Mouse (Mus musculus): ENCODE measurements at regions not wholly inside any gene's neighbourhood (a gene's known extent, or its start where the extent isn't known, plus 50 kb on each side); places are given as distances from the start of the nearest gene placed in this dataset.

- Histone ChIP-seq H3K4me3 (ENCODE audit: inconsistent target) (no peak overlapping the region), H3K27ac (no peak overlapping the region), H3K79me2 (ENCODE audit: inconsistent target) (no peaks in the 10 kb centered on the region), H3K36me3 (ENCODE audit: inconsistent target) (no peaks in the 10 kb centered on the region)
- 68% methylated on average over 3 of the region's 3 CpGs for WGBS (ENCODE audit: missing documents)
These were observed 63.8 kb upstream of the Dscam start for GRCm38 (mm10) chr16:97234321-97234720.

GRCm38 (mm10) chr16:97239626-97240025 is 69.1 kb upstream of the Dscam start:
- no peaks in the 10 kb centered on the region for H3K36me3 ChIP-seq (ENCODE audit: inconsistent target)
- no peaks in the 10 kb centered on the region for H3K79me2 ChIP-seq (ENCODE audit: inconsistent target)
- H3K27ac ChIP-seq: no peak overlapping the region
- no peak overlapping the region for H3K4me3 ChIP-seq (ENCODE audit: inconsistent target)
- 67% methylated on average over 5 of the region's 5 CpGs for WGBS (ENCODE audit: missing documents)

DNA sequence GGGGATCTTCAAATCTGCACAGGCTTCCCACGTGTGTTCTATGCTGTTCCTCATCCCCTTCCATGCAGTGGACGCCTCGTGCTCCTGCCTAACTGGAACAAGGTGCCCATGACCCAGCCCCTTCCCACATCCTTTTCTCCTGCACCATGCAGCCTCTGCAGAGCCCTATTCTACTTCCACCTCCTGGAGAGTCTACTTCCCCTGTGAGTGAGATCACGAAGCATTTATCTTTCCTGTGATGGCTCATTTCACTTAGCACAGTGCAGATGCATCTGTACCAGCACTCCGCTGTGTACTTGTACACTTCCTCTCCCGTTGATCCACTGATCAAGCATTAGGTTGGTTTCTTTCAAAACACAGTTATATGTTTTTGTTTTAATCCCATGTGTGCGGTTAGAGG is 69.5 kb upstream of the Dscam start:
- 15% methylated on average over 7 of the region's 7 CpGs for WGBS (ENCODE audit: missing documents)
- Histone ChIP-seq H3K36me3 (ENCODE audit: inconsistent target) (no peaks in the 10 kb centered on the region), H3K79me2 (ENCODE audit: inconsistent target) (no peaks in the 10 kb centered on the region), H3K27ac (peak overlapping the region; percentile 31), H3K4me3 (ENCODE audit: inconsistent target) (no peak overlapping the region)

- no peaks in the 10 kb centered on the region for H3K79me2 ChIP-seq (ENCODE audit: inconsistent target)
- 95% methylated on average over 7 of the region's 8 CpGs for WGBS (ENCODE audit: missing documents)
- H3K4me3 ChIP-seq (ENCODE audit: inconsistent target): no peak overlapping the region
- peak overlapping the region; percentile 31; the same call in 1 of the 2 replicates for H3K27ac ChIP-seq
- H3K36me3 ChIP-seq (ENCODE audit: inconsistent target): no peaks in the 10 kb centered on the region
These were observed 70.4 kb upstream of the Dscam start for GRCm38 (mm10) chr16:97240859-97241360.

DNA sequence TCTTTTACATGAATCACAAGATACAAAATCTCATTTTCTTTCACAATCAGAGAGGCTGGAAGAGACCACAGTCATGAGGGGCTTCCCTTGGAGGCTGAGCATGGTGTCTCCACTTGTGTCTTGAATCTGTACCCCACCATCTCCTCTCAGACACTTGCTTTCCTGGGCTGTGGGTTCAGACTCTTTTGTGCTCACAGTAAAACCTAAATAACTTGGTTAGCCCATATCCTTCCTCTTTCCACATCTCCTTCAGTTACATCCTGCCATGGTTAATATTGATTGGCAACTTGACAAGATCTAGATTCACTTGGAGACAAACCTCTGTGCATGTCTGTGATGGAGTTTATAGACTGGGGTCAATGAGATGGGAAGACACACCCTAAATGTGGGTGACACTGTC is 71.1 kb upstream of the Dscam start:
- H3K4me3 ChIP-seq (ENCODE audit: inconsistent target): no peak overlapping the region
- no peaks in the 10 kb centered on the region for H3K36me3 ChIP-seq (ENCODE audit: inconsistent target)
- H3K27ac ChIP-seq: no peak overlapping the region
- H3K79me2 ChIP-seq (ENCODE audit: inconsistent target): no peaks in the 10 kb centered on the region

- Histone ChIP-seq H3K79me2 (ENCODE audit: inconsistent target) (no peaks in the 10 kb centered on the region), H3K4me3 (ENCODE audit: inconsistent target) (no peak overlapping the region), H3K27ac (no peak overlapping the region), H3K36me3 (ENCODE audit: inconsistent target) (no peaks in the 10 kb centered on the region)
- 100% methylated on average over 6 of the region's 6 CpGs for WGBS (ENCODE audit: missing documents)
These were observed 79.9 kb upstream of the Dscam start for GRCm38 (mm10) chr16:97250488-97250887.

- H3K36me3 ChIP-seq (ENCODE audit: inconsistent target): no peaks in the 10 kb centered on the region
- 71% methylated on average over 1 of the region's 1 CpGs for WGBS (ENCODE audit: missing documents)
- no peaks in the 10 kb centered on the region for H3K79me2 ChIP-seq (ENCODE audit: inconsistent target)
- H3K4me3 ChIP-seq (ENCODE audit: inconsistent target): no peak overlapping the region
- no peak overlapping the region for H3K27ac ChIP-seq
These were observed 82.0 kb upstream of the Dscam start for GRCm38 (mm10) chr16:97252551-97252950.

DNA sequence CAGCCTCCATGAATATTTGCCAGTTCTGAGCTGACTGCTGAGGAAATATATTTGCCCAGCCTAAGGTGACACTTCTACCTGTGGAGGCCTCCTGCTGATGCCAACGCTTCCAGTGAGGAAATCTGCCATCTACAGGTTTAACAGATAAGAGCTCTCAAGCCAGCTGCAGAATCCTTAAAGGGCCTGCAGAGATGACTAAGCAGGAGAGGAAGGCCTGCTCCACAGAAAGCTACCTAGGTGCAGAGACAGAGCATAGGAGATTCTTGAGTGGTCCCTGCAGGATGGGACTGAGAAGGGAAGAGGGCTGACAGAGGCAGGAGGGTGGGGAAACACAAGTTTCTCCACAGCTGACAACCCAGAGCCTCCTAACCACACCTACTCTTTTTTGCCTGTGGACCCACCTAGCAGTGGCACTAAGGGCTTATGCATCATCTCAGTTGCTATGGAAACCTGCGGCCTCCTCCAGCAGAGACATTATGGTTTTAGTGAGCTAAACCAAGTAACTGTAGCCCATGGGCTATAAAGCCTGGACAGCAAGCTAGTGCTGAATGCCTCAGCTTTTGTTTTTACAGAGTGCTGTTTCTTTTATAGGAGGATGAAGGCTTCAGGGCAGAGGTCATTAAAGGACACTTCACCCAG is 82.6 kb upstream of the Dscam start:
- H3K4me3 ChIP-seq (ENCODE audit: inconsistent target): no peak overlapping the region
- H3K79me2 ChIP-seq (ENCODE audit: inconsistent target): no peaks in the 10 kb centered on the region
- WGBS (ENCODE audit: missing documents): 82% methylated on average over 2 of the region's 2 CpGs
- no peak overlapping the region for H3K27ac ChIP-seq
- H3K36me3 ChIP-seq (ENCODE audit: inconsistent target): no peaks in the 10 kb centered on the region

DNA sequence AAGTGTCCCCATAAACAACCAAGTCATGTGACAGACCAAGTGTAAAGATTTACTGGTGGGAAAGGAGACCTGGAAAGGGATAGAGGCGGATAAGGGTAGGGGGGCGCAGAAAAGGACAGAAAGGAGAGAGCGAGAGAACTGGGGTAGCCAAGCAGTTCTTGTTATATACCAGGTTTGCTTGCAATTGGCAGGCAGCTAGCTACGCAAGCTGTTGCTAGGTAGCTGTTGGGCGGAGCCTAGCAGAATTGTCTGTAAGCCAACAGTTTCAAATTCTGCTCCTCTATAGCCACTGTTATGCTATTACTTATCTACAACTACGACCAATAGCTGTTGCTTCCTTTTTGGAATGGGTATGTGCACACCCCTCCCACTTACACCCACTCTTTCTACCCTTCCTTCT is 88.3 kb upstream of the Dscam start:
- Histone ChIP-seq H3K4me3 (ENCODE audit: inconsistent target) (no peak overlapping the region), H3K79me2 (ENCODE audit: inconsistent target) (no peaks in the 10 kb centered on the region)
- WGBS (ENCODE audit: missing documents): 90% methylated on average over 6 of the region's 6 CpGs

GRCm38 (mm10) chr16:97263451-97263850 is 92.9 kb upstream of the Dscam start:
- 95% methylated on average over 5 of the region's 6 CpGs for WGBS (ENCODE audit: missing documents)
- Histone ChIP-seq H3K79me2 (ENCODE audit: inconsistent target) (no peaks in the 10 kb centered on the region), H3K27ac (no peak overlapping the region), H3K4me3 (ENCODE audit: inconsistent target) (no peak overlapping the region), H3K36me3 (ENCODE audit: inconsistent target) (no peaks in the 10 kb centered on the region)

More for the DNA sequence above, 88.3 kb upstream of the Dscam start:
- Histone ChIP-seq H3K27ac (no peak overlapping the region), H3K36me3 (ENCODE audit: inconsistent target) (no peaks in the 10 kb centered on the region)

- 30% methylated on average over 6 of the region's 7 CpGs for WGBS (ENCODE audit: missing documents)
These were observed 86.0 kb upstream of the Bace2 start for GRCm38 (mm10) chr16:97270417-97271133.

DNA sequence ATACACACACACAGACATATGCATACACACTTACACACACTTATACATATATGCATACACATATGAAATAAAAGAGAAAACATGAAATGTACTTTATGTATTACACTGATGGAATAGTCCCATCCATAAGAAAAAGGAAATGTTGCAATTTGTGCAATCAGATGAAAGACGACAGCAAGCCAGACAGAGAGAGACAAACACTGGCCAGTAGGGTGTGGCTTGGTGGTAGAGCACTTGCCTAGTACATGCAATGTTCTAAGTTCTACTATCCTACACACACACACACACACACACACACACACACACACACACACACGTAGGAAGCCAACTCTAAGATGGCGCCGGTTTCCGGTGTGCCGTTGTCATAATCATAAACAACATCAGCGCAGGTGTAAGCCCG is 85.3 kb upstream of the Bace2 start:
- Histone ChIP-seq H3K4me3 (ENCODE audit: inconsistent target) (no peak overlapping the region), H3K79me2 (ENCODE audit: inconsistent target) (no peaks in the 10 kb centered on the region), H3K36me3 (ENCODE audit: inconsistent target) (no peaks in the 10 kb centered on the region), H3K27ac (no peak overlapping the region)
- WGBS (ENCODE audit: missing documents): 78% methylated on average over 8 of the region's 8 CpGs

More at GRCm38 (mm10) chr16:97270417-97271133, 86.0 kb upstream of the Bace2 start:
- Histone ChIP-seq H3K36me3 (ENCODE audit: inconsistent target) (no peaks in the 10 kb centered on the region), H3K79me2 (ENCODE audit: inconsistent target) (no peaks in the 10 kb centered on the region), H3K27ac (no peak overlapping the region), H3K4me3 (ENCODE audit: inconsistent target) (no peak overlapping the region)

DNA sequence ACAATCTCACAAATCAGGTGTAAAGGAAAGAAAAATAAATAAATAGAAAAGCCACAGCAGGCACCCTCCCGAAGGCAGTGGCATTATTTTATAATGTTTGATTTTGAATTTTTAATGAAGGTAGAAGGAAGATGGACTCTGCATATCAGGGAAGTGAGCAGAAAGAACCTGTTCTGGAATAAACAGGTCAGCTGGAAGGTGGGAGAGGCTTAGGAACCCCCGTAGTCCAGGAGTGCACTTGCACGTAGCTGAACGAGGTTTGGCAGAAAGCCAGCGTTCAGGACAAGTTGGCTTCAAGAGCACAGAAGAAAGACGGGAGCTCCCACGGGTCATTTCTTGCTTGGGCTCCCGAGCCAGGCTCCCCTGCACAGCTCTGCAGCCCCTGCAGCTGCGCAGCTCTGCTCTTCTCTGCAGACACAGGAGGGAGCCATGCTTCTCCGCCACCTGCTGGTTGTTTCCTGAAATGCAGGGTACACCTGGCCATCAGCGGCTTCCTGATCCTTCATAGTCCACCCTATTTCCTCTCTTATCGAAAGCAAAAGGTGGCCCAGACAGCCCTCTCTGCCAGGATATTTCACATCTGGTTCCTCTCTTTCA is 84.4 kb upstream of the Bace2 start:
- Histone ChIP-seq H3K27ac (no peak overlapping the region), H3K4me3 (ENCODE audit: inconsistent target) (no peak overlapping the region), H3K36me3 (ENCODE audit: inconsistent target) (no peaks in the 10 kb centered on the region), H3K79me2 (ENCODE audit: inconsistent target) (no peaks in the 10 kb centered on the region)
- 5% methylated on average over 12 of the region's 12 CpGs for WGBS (ENCODE audit: missing documents)

GRCm38 (mm10) chr16:97278913-97279312 is 77.6 kb upstream of the Bace2 start:
- Histone ChIP-seq H3K27ac (no peak overlapping the region), H3K4me3 (ENCODE audit: inconsistent target) (no peak overlapping the region), H3K79me2 (ENCODE audit: inconsistent target) (no peaks in the 10 kb centered on the region), H3K36me3 (ENCODE audit: inconsistent target) (no peaks in the 10 kb centered on the region)
- 73% methylated on average over 1 of the region's 1 CpGs for WGBS (ENCODE audit: missing documents)

GRCm38 (mm10) chr16:97281615-97282110 is 74.9 kb upstream of the Bace2 start:
- Histone ChIP-seq H3K79me2 (ENCODE audit: inconsistent target) (no peaks in the 10 kb centered on the region), H3K27ac (no peak overlapping the region), H3K36me3 (ENCODE audit: inconsistent target) (no peaks in the 10 kb centered on the region), H3K4me3 (ENCODE audit: inconsistent target) (no peak overlapping the region)
- WGBS (ENCODE audit: missing documents): 70% methylated on average over 7 of the region's 7 CpGs

Measured in macrophage (primary cell).